Mouse (Mus musculus): ENCODE data around the gene Papolg.
"Not testable (repeated sequence)": the region's sequence is repeated elsewhere in the genome, so short reads cannot be mapped to it uniquely, and the experiment has no call there.

Gene Papolg

GRCm38 (mm10) chr11:23895060-23895426 lies at the start of gene Papolg:
TSS of gene Papolg (minus strand) at chr11:23895253.
- peak; percentile 87 for DNase-seq

GRCm38 (mm10) chr11:23928146-23928545 lies 33.1 kb upstream of the Papolg start:
- not testable (repeated sequence) for DNase-seq

GRCm38 (mm10) chr11:23927643-23928042 lies 32.6 kb upstream of the Papolg start:
- DNase-seq, result no peak

- DNase-seq, result not testable (repeated sequence)
These were observed 18.8 kb upstream of the Papolg start for GRCm38 (mm10) chr11:23913824-23914223.

GRCm38 (mm10) chr11:23903909-23904308 lies 8.9 kb upstream of the Papolg start:
- no peak for DNase-seq

GRCm38 (mm10) chr11:23894141-23895059 lies 653 bp downstream of the Papolg start:
- DNase-seq, result no peak

GRCm38 (mm10) chr11:23893556-23893955 lies 1.5 kb downstream of the Papolg start:
- no peak for DNase-seq

GRCm38 (mm10) chr11:23864326-23864725 lies 30.7 kb downstream of the Papolg start:
- DNase-seq, result no peak

- no peak for DNase-seq
These were observed 38.3 kb downstream of the Papolg start for GRCm38 (mm10) chr11:23856723-23857112.

GRCm38 (mm10) chr11:23856054-23856722 lies 38.9 kb downstream of the Papolg start:
- DNase-seq, result no peak

GRCm38 (mm10) chr11:23855182-23855802 lies 39.8 kb downstream of the Papolg start:
- DNase-seq, result peak; percentile 61

GRCm38 (mm10) chr11:23853306-23853705 lies 41.7 kb downstream of the Papolg start:
- no peak for DNase-seq

- DNase-seq, result no peak
These were observed 48.8 kb downstream of the Papolg start for GRCm38 (mm10) chr11:23846016-23846815.

GRCm38 (mm10) chr11:23823244-23823643 lies 71.8 kb downstream of the Papolg start:
- DNase-seq, result no peak

GRCm38 (mm10) chr11:23821652-23822051 lies 73.4 kb downstream of the Papolg start:
- no peak for DNase-seq

GRCm38 (mm10) chr11:23820977-23821376 lies 74.1 kb downstream of the Papolg start:
- no peak for DNase-seq

- DNase-seq, result no peak
These were observed 76.3 kb downstream of the Papolg start for GRCm38 (mm10) chr11:23818745-23819144.
